Mouse (Mus musculus) lung, adult 2 months (tissue): ENCODE results near the gene Ddx50.

Source experiments
- CTCF ChIP-seq: fragments of 200-500 bp; IDR thresholded peaks from 2 replicates; pipeline ENCODE4 v1.5.1; 2011; ENCODE audit warnings: mild to moderate bottlenecking, low read length, control low read depth; ENCODE audit not compliant: insufficient read depth
- POLR2A ChIP-seq: fragments of 200-500 bp; IDR thresholded peaks from 2 replicates; pipeline ENCODE4 v1.6.1; 2011; ENCODE audit warnings: low read depth, mild to moderate bottlenecking, control low read depth, low read length, borderline replicate concordance; ENCODE audit errors: extremely low read depth

- TF ChIP-seq POLR2A, result no peak
- TF ChIP-seq CTCF, result no peak
Measured at GRCm38 (mm10) chr10:62676196-62676595, 25.2 kb upstream of the Ddx50 start.
